Mouse (Mus musculus) lung, postnatal 14 days (tissue): ENCODE results near the gene Sf1.

Experiments
- DNase-seq: peaks from one replicate; pipeline ENCODE4 v3.0.0; 2021

The Sf1 gene

GRCm38 (mm10) chr19:6400096-6401086, 36.9 kb downstream of the Sf1 start:
- peak; percentile 23 for DNase-seq

GRCm38 (mm10) chr19:6401131-6401815, 37.8 kb downstream of the Sf1 start:
- peak; percentile 93 for DNase-seq

- DNase-seq = peak; percentile 50
Measured at GRCm38 (mm10) chr19:6401951-6402350, 38.5 kb downstream of the Sf1 start.

GRCm38 (mm10) chr19:6403869-6404268, 40.4 kb downstream of the Sf1 start:
- DNase-seq = no peak

- no peak for DNase-seq
Measured at GRCm38 (mm10) chr19:6405433-6405832, 41.9 kb downstream of the Sf1 start.

GRCm38 (mm10) chr19:6407109-6407508, 43.6 kb downstream of the Sf1 start:
- no peak for DNase-seq

GRCm38 (mm10) chr19:6407816-6408510, 44.5 kb downstream of the Sf1 start:
- DNase-seq = no peak

GRCm38 (mm10) chr19:6408749-6409148, 45.3 kb downstream of the Sf1 start:
- no peak for DNase-seq

- no peak for DNase-seq
Measured at GRCm38 (mm10) chr19:6409176-6409575, 45.7 kb downstream of the Sf1 start.

GRCm38 (mm10) chr19:6409936-6410335, 46.4 kb downstream of the Sf1 start:
- no peak for DNase-seq

GRCm38 (mm10) chr19:6412798-6413197, 49.3 kb downstream of the Sf1 start:
- no peak for DNase-seq

GRCm38 (mm10) chr19:6415454-6415853, 52.0 kb downstream of the Sf1 start:
- DNase-seq = peak; percentile 42

GRCm38 (mm10) chr19:6416124-6416770, 52.8 kb downstream of the Sf1 start:
- no peak for DNase-seq

- no peak for DNase-seq
Measured at GRCm38 (mm10) chr19:6416894-6417761, 53.6 kb downstream of the Sf1 start.

- peak; percentile 88 for DNase-seq
Measured at GRCm38 (mm10) chr19:6418233-6418879, 54.9 kb downstream of the Sf1 start, which contains the start of gene Nrxn2. Nrxn2 (plus strand) TSS chr19:6418731.

- no peak for DNase-seq
Measured at GRCm38 (mm10) chr19:6418984-6419692, 55.6 kb downstream of the Sf1 start.

GRCm38 (mm10) chr19:6419805-6420310, 56.4 kb downstream of the Sf1 start:
- no peak for DNase-seq

GRCm38 (mm10) chr19:6420481-6421210, 57.2 kb downstream of the Sf1 start:
- no peak for DNase-seq

- DNase-seq = no peak
Measured at GRCm38 (mm10) chr19:6421211-6421590, 57.7 kb downstream of the Sf1 start.

GRCm38 (mm10) chr19:6422014-6422413, 58.5 kb downstream of the Sf1 start:
- DNase-seq = no peak
